Mouse (Mus musculus) spleen, postnatal 36 days (tissue): ENCODE measurements around the gene Plau.

ENCODE experiments used
- DNase-seq, 2 experiments: peaks; one replicate each; pipeline ENCODE4 v3.0.0; 2022; ENCODE audit warnings: low spot score in 2 of 2, mixed read lengths in 1 of 2

Gene Plau

GRCm38 (mm10) chr14:20836171-20836904 lies at the start of gene Plau:
Gene Plau (plus strand): TSS chr14:20836660.
- DNase-seq, result peak; percentile 48 to 51

GRCm38 (mm10) chr14:20788151-20788550 lies 48.3 kb upstream of the Plau start:
- DNase-seq, result no peak

GRCm38 (mm10) chr14:20789593-20789992 lies 46.9 kb upstream of the Plau start:
- DNase-seq, result no peak

- no peak for DNase-seq
Observed at GRCm38 (mm10) chr14:20790445-20790844, 46.0 kb upstream of the Plau start.

DNA sequence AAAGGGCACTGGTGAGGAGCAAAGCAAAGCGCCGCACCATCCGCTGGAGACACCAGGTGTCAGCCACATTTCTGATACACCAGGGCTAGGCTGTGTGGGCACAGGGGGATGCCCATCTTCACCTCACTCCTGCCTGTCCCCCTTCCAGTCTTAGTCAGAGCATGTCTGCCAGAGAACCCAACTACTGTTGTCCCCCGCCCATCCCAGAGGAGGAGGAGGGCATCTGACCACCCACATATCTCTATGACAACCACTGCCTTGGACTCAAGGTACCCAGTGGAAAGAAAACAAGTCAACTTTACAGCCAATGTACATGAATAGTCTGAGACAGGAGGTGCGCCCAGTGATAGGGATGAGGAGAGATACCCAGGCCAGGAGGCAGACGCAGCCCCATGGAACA lies 45.5 kb upstream of the Plau start:
- no peak for DNase-seq

GRCm38 (mm10) chr14:20791511-20792242 lies 44.8 kb upstream of the Plau start:
- DNase-seq, result no peak

DNA sequence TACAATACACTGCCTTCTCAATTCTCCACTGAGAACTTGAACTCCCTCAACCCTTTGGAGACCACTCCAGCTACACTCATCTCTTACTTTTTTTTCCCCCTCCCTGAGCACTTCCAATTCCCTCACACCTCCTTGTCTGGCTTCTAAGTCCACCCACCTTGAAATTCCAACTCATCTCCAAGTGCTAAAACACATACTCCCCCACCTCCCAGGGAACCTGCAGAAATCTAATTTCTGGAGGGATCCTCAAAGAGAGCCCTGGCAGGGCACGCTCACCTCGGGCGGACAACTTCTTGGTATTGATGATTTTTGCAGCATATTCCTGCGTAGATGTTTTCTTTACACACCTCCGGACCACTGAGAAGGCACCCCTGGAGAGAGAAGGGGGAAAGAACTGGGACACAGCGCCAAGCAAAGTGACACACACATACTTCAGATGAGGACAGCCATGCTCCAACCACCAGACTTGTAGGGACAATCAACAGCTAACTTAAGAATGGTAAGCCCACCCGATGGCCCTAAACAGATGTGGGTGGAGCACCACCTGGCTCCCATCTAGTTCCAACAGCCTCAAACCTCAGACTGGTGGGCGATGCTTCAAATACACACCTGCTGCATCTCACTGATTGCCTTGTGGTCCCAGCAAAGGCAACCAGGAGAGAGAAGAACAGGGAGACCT lies 44.1 kb upstream of the Plau start:
- DNase-seq, result no peak

- DNase-seq, result peak in 1 of 2 experiments; percentile 14
Observed at GRCm38 (mm10) chr14:20792922-20793757, 43.3 kb upstream of the Plau start.

DNA sequence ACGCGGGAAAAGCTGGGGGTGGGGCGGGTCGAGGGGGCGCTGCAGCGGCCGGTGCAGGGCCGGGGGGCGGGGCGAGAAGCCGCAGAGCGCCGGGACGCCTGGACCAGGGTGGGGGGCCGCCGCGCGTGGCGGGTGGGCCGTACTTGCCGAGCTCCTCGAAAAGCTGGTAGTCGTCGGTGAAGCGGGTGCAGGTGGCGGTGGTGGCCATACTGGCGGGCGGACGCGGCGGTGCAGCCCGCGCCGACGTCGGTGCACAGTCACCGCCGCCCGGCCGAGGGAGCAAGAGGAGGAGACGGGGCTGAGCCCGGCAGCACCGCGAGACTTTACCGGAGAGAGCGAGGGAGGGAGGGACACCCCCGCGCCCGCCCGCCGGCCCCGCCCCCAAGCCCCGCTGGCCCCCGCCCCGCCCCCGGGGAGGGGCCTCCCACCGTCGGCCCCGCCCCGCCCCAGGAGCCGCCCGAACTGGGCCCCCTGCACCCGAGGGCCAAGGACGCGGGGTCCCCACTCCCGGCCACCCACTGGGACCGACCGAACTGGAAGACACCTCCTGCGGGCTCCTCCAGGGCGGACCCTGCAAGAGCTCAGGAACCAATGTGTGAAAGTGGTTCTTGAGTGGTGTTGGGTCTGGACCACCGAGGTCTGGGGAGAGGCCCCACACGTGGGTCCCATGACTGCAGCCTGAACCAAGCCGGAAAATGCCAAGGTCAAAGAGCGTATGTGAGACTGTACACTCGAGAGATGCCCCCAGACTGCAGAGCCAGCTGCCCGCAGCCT lies 42.5 kb upstream of the Plau start, which contains the start of gene Camk2g:
Gene Camk2g (minus strand): TSS at position 331 of the 774 bp plus-strand sequence.
- peak; percentile 85 to 86 for DNase-seq

DNA sequence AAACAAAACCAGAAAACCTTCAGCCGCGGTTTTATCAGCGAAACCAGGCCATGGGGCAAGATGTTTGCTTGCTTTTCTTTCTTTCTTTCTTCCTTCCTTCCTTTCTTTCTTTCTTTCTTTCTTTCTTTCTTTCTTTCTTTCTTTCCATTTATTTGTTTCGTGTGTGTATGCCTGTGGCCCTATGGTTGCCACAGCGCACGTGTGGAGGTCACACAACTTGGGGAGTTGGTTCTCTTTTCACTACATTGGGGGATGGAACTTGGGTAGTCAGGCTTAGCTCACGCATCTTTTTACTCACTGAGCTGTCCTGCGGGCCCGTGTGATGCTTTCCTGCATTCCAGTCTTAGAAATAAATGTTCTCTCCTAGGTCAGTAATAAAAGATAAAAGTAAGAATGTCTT lies 41.9 kb upstream of the Plau start:
- DNase-seq, result no peak

- no peak for DNase-seq
Observed at GRCm38 (mm10) chr14:20795423-20796152, 40.9 kb upstream of the Plau start.

DNA sequence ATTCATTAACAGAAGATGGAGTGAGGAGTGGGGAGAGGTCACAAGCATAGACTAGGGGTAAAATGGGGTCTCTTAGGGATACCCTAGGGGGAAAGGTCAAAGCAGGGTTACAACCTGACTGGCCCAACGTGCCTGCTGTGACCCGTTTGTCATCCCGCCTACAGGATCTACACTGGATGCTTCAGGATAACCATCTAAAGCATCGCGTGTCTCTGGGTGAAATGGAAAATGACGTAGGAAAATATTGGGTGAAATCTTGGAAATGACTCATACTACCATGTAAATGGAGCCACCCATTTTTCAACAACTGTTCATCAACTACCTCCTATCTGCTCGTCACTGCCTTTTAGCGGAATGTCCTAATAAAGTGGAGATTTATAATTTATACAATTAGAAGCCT lies 40.3 kb upstream of the Plau start:
- DNase-seq, result no peak

DNA sequence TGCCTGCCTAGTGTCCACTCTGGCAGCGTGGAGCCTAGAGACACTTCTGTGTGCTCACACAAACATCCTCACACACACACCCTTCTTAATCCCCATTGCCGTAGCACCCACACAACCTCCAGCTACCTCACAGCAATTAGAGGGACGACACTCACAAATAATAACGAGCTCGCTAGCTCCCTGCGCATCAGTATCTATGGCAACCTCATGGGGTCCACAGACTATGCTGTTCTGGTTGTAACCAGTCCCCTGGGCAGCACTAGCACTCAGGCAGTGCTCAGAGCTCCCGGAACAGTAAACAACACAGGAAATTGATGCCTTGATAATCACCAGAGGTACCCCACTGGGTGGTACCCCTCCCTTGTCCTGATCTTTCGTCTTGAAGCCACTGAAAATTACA lies 39.8 kb upstream of the Plau start:
- no peak for DNase-seq

- no peak for DNase-seq
Observed at GRCm38 (mm10) chr14:20798300-20798699, 38.2 kb upstream of the Plau start.

- DNase-seq, result peak; percentile 82 to 89
Observed at GRCm38 (mm10) chr14:20798761-20799160, 37.7 kb upstream of the Plau start.

- no peak for DNase-seq
Observed at GRCm38 (mm10) chr14:20802926-20803605, 33.4 kb upstream of the Plau start.

DNA sequence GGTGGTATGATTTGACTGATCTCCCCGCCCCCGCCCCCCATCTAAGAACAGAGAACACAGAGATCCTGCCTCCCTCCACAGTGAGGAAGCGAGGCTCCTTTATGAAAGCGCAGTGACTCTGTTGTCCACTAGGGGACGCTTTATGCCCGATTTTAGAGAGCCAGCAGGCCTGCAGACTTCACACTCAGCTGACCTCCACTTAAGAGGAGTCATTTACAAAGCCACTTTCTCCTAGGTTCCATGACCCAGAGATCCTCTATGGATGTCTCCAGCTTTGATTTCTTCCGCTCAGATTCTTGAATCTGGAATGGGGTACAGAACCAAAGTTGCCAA lies 32.9 kb upstream of the Plau start:
- peak; percentile 60 to 70 for DNase-seq

GRCm38 (mm10) chr14:20804481-20804880 lies 32.0 kb upstream of the Plau start:
- DNase-seq, result no peak

DNA sequence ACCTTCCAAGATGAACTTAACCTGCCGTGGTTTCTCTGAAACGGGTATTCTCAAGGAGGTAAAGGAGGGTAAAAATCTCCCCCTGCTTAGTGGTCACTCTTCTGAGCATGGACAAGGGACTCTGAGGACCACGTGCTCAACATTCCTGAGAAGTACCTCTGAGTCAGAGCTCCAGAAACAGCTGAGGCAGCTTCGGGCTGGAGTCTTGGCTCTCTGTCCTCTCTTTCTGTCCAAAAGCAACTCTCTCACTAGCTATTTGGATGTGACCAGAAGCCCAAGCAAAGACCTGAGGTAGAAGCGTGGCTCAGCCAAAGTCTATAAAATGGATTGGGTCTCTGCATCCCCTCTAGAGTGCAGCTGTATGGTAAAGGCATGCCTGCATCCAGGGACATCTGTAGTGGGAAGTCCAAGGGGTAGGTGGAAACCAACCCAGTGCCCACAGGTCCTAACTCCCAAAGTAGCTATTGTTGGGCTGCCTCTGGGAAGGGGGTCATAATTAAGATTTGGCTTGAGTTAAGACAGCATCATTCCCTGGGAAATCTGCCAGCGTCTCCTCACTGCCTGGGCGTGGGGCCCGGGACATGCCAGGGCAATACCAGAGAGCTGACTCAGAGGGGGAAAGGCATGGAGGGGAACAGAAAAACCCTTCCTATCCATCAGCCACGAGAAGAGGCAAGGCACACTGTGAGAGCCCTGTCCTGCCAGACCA lies 31.3 kb upstream of the Plau start:
- no peak for DNase-seq
